Mouse (Mus musculus) small intestine, adult 2 months (tissue): Measurements from ENCODE around the gene Ccr7. TPM values are rescaled to one million over a fixed set of nuclear protein-coding genes. Genes with fewer than 3 reads are reported as not detected.

Source experiments
- H3K27ac ChIP-seq: fragments of 200-500 bp; 2 replicates; pipeline ENCODE4 v1.5.1; 2012; ENCODE audit warnings: low read depth, low read length, control low read depth, inconsistent platforms; ENCODE audit not compliant: insufficient read depth
- H3K27me3 ChIP-seq: fragments of 200-500 bp; 2 replicates; pipeline ENCODE4 v1.6.1; 2012; ENCODE audit warnings: mild to moderate bottlenecking, moderate library complexity, low read length, inconsistent platforms; ENCODE audit not compliant: control insufficient read depth, insufficient read depth
- H3K36me3 ChIP-seq: fragments of 200-500 bp; 2 replicates; pipeline ENCODE4 v1.6.1; 2012; ENCODE audit warnings: mild to moderate bottlenecking, low read length, control low read depth, inconsistent platforms; ENCODE audit not compliant: control insufficient read depth, insufficient read depth
- H3K4me1 ChIP-seq: fragments of 200-500 bp; 2 replicates; pipeline ENCODE4 v1.6.1; 2012; ENCODE audit warnings: low read length, inconsistent platforms, mixed read lengths; ENCODE audit not compliant: control insufficient read depth, insufficient read depth, insufficient read length
- H3K4me3 ChIP-seq: fragments of 200-500 bp; 2 replicates; pipeline ENCODE4 v1.5.1; 2012; ENCODE audit warnings: low read depth, mild to moderate bottlenecking, control low read depth, inconsistent platforms, low read length, moderate library complexity
- CTCF ChIP-seq: fragments of 200-500 bp; IDR thresholded peaks from 2 replicates; pipeline ENCODE4 v1.5.1; 2012; ENCODE audit warnings: low read depth, mild to moderate bottlenecking, control low read depth, inconsistent platforms, low read length, moderate library complexity, mixed read lengths; ENCODE audit not compliant: insufficient replicate concordance, insufficient read length; ENCODE audit errors: extremely low read depth
- POLR2A ChIP-seq: fragments of 200-500 bp; IDR thresholded peaks from 2 replicates; pipeline ENCODE4 v1.6.1; 2012; ENCODE audit warnings: low read depth, mild to moderate bottlenecking, control low read depth, inconsistent platforms, low read length, moderate library complexity
- WGBS: fragments of 180-500 bp; shearing (Covaris S2); methylation state at CpG from one replicate; pipeline ENCODE4 v1.1.7; 2018; 5-methylcytosine and 5-hydroxymethylcytosine counted together
- polyA plus RNA-seq: library from polyadenylated mRNA; depleted of rRNA; stranded (reverse); fragments of >200 nt; gene quantifications from 2 replicates; pipeline ENCODE4 v1.2.3, GENCODE M21; 2012

The Ccr7 gene
- polyA plus RNA-seq, 1 experiment: 4.1 TPM

GRCm38 (mm10) chr11:99122703-99123102, 32.2 kb downstream of the Ccr7 start:
- no peak overlapping the region for H3K4me3 ChIP-seq
- H3K36me3 ChIP-seq: no peaks in the 10 kb centered on the region
- no peak overlapping the region for H3K27ac ChIP-seq
- TF ChIP-seq POLR2A (no peak), CTCF (no peak)
- 65% methylated on average over 3 of the region's 3 CpGs for WGBS
- no peaks in the 10 kb centered on the region for H3K27me3 ChIP-seq
- peaks cover 2% of the 10 kb centered on the region; the same call in 1 of the 2 replicates for H3K4me1 ChIP-seq

- Histone ChIP-seq H3K27ac (no peak overlapping the region), H3K27me3 (no peaks in the 10 kb centered on the region), H3K4me1 (no peaks in the 10 kb centered on the region), H3K36me3 (no peaks in the 10 kb centered on the region), H3K4me3 (no peak overlapping the region)
- no peak for TF ChIP-seq POLR2A
- no peak for TF ChIP-seq CTCF
- whole genome bisulfite sequencing: 82% methylated on average over 14 of the region's 14 CpGs
Measured at GRCm38 (mm10) chr11:99121218-99121631, 33.7 kb downstream of the Ccr7 start.

GRCm38 (mm10) chr11:99120524-99121217, 34.2 kb downstream of the Ccr7 start:
- no peaks in the 10 kb centered on the region for H3K36me3 ChIP-seq
- WGBS: 78% methylated on average over 20 of the region's 20 CpGs
- H3K27ac ChIP-seq: no peak overlapping the region
- no peak overlapping the region for H3K4me3 ChIP-seq
- no peak for TF ChIP-seq CTCF
- TF ChIP-seq POLR2A: no peak
- H3K27me3 ChIP-seq: no peaks in the 10 kb centered on the region
- H3K4me1 ChIP-seq: no peaks in the 10 kb centered on the region

- Histone ChIP-seq H3K4me3 (no peak overlapping the region), H3K27ac (no peak overlapping the region), H3K4me1 (no peaks in the 10 kb centered on the region), H3K36me3 (no peaks in the 10 kb centered on the region), H3K27me3 (no peaks in the 10 kb centered on the region)
- WGBS: 71% methylated on average over 7 of the region's 7 CpGs
- TF ChIP-seq CTCF: no peak
- no peak for TF ChIP-seq POLR2A
Measured at GRCm38 (mm10) chr11:99118963-99119362, 35.9 kb downstream of the Ccr7 start.

- 93% methylated on average over 1 of the region's 1 CpGs for WGBS
- no peaks in the 10 kb centered on the region; the same call in 1 of the 2 replicates for H3K4me1 ChIP-seq
- no peak overlapping the region for H3K4me3 ChIP-seq
- H3K27ac ChIP-seq: no peak overlapping the region
- H3K36me3 ChIP-seq: no peaks in the 10 kb centered on the region
- no peak for TF ChIP-seq CTCF
- TF ChIP-seq POLR2A: no peak
- H3K27me3 ChIP-seq: no peaks in the 10 kb centered on the region
Measured at GRCm38 (mm10) chr11:99118420-99118819, 36.5 kb downstream of the Ccr7 start.

- H3K4me1 ChIP-seq: no peaks in the 10 kb centered on the region; the same call in 1 of the 2 replicates
- no peaks in the 10 kb centered on the region for H3K27me3 ChIP-seq
- H3K36me3 ChIP-seq: no peaks in the 10 kb centered on the region
- no peak for TF ChIP-seq CTCF
- TF ChIP-seq POLR2A: no peak
- H3K27ac ChIP-seq: no peak overlapping the region
- no peak overlapping the region for H3K4me3 ChIP-seq
- 89% methylated on average over 7 of the region's 7 CpGs for WGBS
Measured at GRCm38 (mm10) chr11:99117907-99118306, 37.0 kb downstream of the Ccr7 start.

- Histone ChIP-seq H3K27me3 (no peaks in the 10 kb centered on the region), H3K4me1 (peaks cover 5% of the 10 kb centered on the region), H3K27ac (no peak overlapping the region), H3K36me3 (no peaks in the 10 kb centered on the region), H3K4me3 (no peak overlapping the region)
- TF ChIP-seq CTCF: no peak
- TF ChIP-seq POLR2A: no peak
- WGBS: 26% methylated on average over 6 of the region's 6 CpGs
Measured at GRCm38 (mm10) chr11:99115940-99116339, 38.9 kb downstream of the Ccr7 start.

- WGBS: 14% methylated on average over 3 of the region's 3 CpGs
- Histone ChIP-seq H3K27ac (peak overlapping the region; percentile 52; the same call in 1 of the 2 replicates), H3K4me3 (no peak overlapping the region), H3K27me3 (no peaks in the 10 kb centered on the region), H3K4me1 (peaks cover 23% of the 10 kb centered on the region), H3K36me3 (no peaks in the 10 kb centered on the region)
- TF ChIP-seq CTCF (no peak), POLR2A (no peak)
Measured at GRCm38 (mm10) chr11:99113111-99113510, 41.8 kb downstream of the Ccr7 start.
